Mouse (Mus musculus) lung, postnatal 10 days (tissue): ENCODE data around the gene Arpin.
A peak's percentile ranks its signal among the peaks of the same experiment; 100 is the strongest.

Source experiments
- DNase-seq: peaks from one replicate; pipeline ENCODE4 v3.0.0; 2021

Arpin gene

DNA sequence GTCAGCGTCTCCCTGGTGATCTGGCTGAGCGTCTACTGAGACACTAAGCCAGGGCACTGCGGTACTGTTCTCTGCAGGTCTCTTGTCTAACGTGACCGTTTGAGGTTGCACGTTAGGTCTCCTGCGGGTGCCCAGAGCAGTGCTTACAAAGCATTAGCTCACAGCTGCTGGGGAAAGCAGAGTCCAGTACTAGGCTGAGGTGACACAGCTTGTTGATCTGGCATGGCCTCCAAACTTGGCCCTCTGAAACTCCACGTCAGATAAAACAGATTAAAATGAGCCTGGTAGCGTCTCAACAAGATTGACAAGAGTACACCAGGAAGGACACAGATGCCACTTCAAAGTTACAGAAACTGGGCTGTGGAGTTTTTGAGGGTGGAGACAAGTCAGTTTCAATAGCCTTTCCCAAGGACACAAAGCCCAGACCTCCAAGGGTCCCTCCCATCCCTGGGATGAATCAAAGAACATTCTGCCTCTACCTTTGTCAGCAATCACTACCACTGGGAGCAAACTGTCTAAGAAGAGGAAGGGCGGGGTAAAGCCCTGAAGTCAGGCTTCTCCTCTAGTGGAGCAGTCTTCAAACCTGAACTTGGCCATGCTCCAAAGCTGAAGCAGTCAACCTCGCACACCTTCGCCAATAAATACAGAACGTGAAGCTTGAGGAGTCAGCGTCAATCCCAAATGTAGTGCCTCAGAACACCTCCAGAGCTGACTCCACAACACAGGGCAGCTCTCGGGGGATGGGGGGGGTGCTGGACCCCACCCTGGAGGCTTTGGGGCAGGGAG lies 44.5 kb downstream of the Arpin start:
- peak; percentile 35 for DNase-seq

DNA sequence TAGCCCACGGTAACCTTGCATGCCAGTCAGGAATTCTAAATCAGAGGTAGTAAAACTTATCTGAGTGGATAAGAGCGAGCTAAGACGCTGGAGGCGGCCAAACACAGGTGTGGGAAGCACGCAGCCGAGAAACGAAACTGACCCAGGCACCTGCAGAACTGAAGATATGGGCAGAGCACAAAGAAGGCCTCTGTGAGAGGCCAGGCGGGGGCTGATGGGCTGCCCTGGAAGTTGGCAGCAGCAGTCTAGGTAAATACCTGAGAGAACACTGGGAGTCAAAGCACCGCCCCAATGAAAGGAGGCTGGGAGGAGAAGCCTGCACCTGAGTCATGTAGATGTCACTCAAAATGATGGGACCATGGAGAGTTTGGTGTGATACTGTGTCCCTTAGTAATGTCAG lies 46.6 kb downstream of the Arpin start:
- DNase-seq, result no peak

DNA sequence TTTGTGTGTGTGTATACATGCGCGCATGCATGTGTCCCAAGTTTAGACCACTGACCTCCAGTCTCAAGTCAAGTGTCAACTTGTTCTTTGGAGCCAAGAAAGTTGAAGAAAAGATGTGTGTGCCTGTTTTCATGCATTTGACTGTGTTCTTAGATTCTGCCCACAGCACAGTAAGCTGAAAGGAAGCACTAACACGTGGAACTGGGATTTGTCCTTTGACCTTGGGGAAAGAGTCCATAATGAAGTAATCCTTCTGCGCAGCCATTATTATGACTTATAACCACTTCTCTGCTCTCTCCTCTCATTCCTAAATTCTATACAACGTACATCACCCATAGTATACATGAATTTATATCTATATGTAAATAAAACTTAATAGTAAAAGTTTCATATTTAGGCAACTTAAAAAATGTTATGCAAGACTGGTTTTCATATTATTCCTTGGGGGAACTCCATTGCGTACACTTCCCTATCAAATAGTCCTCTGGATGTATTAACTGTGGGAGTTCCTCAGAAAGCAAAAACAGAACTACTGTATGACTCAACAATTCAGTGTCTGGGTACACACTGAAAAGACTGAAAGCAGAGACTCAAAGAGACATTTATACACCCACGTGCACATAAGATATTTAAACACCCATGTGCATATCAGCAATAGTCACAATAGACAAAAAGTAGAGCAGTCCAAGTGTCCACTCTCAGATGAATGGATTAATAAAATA lies 51.4 kb downstream of the Arpin start:
- no peak for DNase-seq

DNA sequence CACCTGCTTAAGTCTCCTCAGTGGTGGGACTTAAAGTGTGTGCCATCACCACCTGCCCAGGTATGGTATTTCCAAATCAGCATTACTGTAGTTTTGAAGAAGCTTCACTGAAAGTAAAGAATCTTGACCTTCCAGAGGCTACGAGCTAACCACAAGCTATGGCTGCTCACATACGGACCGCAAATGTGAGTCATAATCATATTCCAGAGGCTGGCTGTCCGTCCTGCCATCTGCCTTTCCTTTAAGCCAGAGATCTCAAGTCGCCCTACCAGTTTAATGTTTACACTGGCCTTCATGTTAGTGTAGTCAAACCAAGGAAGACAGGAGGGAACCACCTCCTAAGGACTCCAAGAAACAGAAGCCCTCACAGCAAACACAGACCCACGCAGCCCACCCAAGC lies 53.3 kb downstream of the Arpin start:
- no peak for DNase-seq

DNA sequence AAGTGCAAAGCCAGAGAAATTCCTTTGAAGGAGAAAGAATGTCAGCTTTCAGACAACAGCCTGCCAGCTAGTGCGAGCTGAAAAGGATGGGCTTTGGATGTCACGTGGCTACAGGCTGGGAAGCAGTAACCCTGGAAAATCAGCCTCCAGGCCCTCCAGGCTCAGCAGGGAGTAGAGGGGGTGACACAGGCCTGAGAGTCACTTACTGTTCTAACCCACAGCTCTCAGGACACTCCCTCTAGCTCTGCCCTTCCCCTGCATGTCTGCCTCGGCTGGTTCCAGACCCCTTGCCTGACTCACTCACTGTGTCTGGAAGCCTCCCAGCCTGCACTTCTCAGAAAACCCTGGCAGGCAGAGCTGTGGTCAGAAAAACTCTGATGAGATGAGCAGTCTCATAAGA lies 54.2 kb downstream of the Arpin start:
- peak; percentile 20 for DNase-seq

DNA sequence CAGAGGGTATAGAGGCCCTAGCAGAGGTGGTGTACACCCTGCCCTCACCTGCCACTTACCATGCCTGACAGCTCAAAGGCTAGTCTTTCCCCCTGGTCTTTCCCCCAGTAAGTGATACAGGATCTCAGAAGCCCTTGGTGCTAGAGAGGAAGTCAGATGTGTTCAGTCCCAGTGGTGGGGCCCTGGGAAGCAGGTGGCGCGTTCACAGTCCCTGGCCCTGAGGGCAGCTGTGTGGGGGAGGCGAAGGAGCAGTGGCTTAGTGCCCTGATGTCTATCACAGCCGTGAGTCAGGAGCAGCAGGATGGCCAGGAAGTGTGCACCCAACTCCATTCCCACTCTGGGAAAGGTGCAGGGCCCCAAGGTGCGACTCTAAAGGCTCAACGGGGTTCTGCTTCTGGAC lies 55.1 kb downstream of the Arpin start:
- no peak for DNase-seq

DNA sequence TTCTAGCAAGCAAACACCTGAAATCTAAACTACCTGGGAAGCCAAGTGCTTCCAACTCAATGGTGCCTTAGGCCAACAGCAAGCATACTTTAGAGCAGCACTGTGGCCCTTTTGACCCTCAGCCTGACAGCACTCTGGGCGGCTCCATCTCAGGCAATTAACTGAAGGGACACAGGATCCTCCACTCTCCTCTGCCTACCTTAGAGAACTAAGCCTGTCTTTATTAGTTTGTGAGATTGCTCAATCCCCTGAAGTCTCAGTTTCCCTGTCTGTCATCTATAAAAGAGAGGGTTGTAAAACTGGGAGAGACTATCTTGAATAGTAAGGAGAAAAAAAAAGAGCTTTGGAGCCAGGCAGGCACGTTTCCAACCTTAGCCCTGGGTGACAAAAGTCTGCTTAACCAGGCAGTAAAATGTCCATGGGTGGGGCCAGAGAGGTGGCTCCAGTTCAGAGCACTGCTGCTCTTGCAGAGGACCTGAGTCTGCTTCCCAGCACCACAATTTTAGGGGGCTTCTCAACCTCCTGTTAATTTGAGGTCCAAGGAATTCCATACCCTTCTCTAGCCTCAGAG lies 56.6 kb downstream of the Arpin start:
- no peak for DNase-seq
